Mouse (Mus musculus) mouse embryonic stem cell (cell line): Measurements from ENCODE around the gene Alkbh4.
"Not testable (repeated sequence)": the region's sequence is repeated elsewhere in the genome, so short reads cannot be mapped to it uniquely, and the experiment has no call there.

Source experiments
- in situ Hi-C, 2 experiments: fragments of 300-500 bp; cut with MboI; formaldehyde crosslinking; loops; 1 replicate in 1 of 2; 3 replicates in 1 of 2; pipeline ENCODE4 v1.14.3; 2019 to 2020; ENCODE audit warnings: low sequenced_read_pairs in 2 of 2, low pct_unique_long_range_greater_than_20kb in 1 of 2, mixed read lengths in 1 of 2; ENCODE audit not compliant: unreplicated experiment in 1 of 2

Gene Alkbh4

DNA sequence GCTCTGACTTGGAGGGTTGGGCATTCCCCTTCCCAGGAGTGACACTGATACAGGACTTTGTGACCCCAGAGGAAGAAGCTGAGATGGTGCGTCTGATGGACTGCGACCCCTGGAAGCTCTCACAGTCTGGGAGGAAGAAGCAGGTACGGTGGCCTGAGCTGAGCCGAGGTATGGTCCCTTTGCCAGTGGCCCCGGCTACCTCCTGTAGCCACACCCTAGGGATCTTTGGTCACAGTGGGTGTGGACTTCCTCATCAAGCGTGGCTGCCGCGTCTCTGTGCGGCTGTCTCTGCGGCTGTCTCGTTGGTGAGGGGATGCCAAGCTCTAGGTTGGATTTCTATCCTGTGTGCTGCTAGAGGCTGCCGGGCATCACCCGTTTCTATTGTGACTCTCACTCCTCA, 3.4 kb downstream of the Alkbh4 start:
- in situ Hi-C loops, result no loop called here

DNA sequence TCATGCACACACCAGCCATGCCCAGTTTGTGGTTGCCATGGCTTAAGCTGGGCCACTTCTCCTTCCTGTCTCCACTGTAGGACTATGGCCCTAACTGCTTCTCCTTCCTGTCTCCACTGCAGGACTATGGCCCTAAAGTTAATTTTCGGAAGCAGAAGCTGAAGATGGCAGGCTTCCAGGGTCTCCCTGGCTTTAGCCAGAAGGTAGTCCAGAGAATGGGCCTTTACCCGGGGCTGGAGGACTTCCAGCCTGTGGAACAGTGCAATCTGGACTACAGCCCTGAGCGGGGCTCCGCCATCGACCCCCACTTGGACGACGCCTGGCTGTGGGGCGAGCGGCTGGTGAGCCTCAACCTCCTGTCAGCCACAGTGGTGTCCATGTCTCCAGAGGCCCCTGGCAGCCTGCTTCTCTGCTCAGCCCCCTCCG, 4.1 kb downstream of the Alkbh4 start:
- in situ Hi-C loops, result no loop called here

DNA sequence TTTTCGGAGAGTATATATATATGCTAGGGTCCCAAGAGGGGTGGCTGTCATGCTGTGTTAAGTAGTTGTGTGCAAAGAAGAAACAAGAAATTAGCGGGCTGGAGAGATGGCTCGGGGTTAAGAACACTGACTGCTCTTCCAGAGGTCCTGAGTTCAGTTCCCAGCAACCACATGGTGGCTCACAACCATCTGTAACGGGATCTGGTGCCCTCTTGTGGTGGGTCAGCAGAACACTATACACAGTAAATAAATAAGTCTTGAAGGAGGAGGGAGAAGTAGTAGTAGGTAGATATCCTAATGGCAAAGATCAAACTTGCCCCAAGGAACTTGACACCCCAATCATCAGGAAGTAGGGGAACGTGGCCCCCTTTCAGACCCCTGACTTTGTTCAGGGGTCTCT, 6.8 kb downstream of the Alkbh4 start:
- in situ Hi-C loops, result no loop called here

DNA sequence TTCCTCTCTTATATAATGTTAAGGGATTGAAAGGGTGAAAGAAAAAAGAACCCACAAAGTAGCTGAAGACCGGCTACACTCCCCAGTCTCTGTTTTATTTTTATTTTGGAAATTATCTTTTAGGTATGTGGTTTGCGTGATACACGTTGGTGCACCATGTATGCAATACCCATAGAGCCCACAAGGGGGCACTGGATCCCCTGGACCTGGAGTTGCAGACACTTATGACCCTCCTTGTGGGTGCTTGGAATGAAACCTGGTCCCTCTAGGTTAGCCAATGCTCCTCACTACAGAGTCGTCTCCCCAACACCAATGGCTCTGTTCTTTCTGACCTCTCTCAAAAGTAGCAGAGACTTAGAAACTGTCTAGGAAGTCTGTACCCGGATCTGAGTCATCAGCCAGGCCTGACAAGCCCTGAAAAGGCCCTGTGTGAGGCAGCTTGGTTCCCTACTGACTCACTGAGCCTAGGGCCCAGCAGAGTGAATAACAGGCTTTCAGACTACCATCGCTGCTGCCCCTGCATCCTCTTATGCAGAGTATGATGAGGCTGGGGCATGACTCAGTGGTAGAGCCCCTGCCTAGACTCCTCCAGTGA, 7.3 kb downstream of the Alkbh4 start:
- in situ Hi-C loops, result no loop called here

DNA sequence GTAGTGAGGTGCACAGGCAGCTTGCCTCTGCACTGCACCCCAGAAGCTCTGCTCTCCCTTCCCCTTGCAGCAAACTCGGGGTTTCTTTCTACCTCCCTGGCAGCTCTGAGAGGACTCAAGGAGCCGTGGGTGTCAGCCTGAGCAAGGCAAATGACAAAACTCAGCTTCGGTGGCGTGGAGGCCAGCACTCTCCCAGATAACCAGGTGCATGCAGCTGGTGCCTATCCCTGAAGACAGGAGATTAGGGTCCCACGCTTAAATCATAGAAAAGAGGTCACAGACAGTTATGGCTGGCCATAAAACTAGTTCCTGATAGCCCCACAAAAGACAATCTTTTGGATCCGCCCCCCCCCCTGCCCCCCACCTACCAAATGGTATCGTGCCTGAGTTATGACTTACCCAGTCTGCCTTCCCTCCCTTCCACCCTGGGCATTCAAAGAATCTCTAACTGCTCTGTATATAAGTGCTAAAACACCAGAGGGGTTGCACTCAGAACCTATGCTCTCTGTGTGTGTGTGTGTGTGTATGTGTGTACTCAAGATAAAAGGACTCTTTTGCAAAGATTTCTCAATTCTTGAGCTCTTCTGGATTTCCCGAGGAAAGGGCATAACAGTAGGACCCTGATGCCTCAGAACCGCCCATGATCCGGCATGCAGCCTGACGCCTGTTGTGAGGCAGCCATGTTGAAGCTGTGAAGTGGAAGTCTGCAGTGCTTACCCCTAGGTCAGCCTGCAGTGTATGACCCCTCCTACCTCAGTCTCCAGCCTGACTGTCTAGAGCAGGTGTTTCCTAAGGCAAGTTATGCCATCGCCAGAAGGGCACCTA, 8.9 kb downstream of the Alkbh4 start:
- in situ Hi-C loops, result no loop called here

DNA sequence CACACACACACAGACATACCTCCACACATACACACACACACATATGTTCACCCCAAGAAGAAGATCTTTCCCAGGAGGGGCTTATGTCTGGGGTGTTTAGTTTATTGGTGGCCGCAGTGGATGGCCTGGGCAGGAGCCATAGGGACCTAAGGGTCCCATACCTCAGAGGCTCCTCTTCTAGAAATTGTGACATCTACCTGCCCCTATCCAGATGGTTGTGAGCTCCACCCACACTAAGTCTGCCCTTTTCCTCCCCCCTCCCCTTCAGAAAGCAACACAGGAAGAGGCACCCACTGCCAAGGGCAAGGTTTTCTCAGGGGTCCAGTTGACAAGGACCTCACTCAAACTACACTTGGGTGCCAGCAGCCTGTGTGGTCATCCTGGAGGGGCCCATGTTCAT, 11.0 kb downstream of the Alkbh4 start:
- in situ Hi-C loops, result no loop called here

DNA sequence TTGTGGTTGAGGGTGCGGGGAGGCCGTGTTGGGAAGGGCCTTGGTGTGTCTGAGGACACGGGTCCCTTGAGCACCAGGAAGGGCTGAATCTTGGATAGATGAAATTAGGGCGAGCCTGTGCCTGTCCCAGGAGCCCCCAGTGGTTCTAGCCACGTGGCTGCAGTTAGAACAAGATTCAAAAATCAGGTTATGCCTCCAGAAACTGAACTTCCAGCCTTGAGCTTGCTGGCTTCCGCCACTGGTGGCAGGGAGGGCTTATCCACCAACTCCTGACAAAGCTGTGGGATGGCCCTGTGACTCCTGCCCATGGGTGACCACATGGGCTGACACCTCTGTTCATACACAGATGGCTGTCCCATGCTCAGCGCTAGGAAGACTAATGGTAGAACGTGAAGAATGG, 11.8 kb downstream of the Alkbh4 start:
- in situ Hi-C loops, result no loop called here

DNA sequence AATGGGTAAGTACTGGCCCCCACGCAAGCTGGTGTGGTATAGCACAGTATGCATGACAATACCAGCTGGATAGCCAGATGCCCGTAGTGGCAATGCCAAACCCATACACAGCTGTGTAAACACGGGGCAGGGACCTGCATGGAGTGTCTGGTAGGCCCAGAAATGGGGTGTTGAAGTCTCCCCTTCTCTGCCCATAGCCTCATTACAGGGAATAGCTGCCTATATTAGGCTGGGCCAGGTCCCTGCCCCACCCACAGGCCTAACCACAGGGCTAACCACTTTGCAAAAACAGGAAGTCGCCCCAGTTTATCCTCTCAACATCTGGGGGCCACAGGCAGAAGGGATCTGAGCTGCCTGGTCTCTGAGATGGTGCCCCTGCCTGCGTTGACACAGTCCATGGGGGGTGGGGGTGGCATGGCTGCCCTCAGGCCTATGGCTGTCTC, 13.2 kb downstream of the Alkbh4 start:
- in situ Hi-C loops, result not testable (repeated sequence)

DNA sequence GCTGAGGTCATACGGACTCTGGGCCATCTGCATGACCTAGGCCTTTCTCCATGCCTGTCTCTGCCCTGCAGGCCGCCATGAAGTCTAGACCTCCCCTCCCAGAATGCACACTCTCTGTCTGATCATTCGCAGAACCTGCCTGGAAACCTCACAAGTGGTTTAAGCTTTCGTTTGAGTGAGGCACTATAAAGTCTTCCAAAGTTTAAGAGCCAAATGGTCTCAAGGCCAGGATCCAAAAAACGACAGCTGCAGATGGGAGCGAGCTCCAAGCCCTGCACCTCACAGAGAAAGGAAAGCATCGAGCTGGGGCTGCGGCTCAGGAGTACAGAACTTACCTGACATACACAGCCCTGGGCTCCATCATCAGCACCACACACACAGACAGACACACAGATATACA, 16.4 kb downstream of the Alkbh4 start:
- in situ Hi-C loops, result no loop called here

DNA sequence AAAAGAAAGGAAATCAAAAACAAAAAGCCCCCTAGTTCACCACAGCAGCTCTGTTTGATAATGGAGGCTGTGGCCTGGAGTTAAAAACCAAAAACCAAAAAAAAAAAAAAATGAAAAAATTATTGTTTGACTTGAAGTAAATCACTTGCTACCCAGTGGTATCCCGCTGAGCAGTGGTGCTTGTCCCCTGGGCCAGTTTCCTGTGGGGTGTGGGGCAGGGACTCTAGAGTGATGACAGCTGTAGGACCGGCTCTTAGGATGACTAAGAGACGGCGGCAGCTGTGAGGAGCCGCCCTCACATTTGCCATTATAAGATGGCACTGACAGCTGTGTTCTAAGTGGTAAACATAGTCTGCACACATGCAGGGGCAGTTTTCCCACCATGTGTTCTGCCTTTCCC, 19.5 kb downstream of the Alkbh4 start:
- in situ Hi-C loops, result no loop called here

DNA sequence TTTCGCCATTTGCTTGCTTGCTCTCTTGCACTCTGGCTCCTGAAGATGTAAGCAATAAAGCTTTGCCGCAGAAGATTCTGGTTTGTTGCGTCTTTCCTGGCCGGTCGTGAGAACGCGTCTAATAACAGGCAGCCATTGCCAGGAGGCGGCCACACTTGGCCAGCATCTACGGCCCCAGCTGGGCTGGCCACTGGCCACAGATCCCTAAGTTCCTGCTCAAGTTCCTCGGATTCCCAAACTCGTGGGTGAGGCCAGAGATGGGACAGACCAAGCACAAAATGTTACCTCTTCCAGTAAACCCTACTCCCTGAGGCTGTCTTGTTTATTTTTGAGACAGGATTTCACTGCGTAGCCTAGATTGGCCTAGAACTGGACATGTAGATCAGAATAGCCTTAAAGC, 24.1 kb downstream of the Alkbh4 start:
- in situ Hi-C loops, result not testable (repeated sequence)

DNA sequence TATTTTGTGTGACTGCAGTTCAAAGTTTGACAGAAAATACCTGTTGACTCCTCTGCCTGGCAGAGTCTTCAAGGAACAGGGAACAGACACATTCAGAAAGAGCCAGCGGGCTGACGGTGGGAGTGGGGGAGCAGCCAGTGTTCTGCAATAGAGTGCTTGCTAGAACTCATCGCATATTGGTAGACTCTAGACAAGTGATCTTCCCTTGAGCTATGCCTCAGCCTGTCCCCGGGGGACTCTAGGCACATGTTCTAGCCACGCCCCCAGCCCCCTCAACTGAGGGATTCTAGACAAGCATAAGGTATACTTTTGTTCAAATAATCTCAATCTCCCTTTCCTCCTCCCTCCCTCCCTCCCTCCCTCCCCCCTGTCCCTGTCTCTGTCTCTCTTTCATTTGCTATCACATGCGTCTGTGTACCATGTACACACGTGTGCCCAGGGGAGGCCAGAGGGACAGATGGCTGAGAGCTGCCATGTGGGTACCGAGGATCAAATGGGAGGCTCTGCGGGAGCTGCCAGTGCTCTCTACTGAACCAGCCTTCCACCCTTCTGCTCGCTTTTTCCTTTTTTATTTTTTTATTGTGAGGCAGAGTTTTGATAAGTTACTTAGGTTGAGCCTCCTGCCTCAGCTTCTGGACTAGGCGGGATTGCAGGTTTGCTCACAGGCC, 28.0 kb downstream of the Alkbh4 start:
- in situ Hi-C loops, result no loop called here

DNA sequence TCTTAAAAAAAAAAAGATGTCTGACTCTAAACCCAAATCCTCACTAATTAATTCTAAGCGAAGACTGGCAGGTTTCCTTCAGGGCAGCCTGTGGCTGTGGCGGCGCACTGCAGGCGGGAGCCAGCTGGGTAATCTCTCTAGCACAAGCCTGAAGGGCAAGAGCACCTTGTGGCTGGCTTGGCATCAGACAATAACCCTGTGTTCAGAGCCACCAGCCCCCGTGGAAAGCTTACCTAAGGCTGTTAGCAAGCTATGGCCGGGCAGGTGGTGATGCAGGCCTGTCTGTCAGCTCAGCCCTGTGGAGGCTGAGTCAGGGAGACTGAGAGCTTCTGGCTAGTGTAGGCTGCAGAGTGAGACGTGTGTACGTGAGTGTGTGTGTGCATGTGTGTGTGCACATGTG, 29.3 kb downstream of the Alkbh4 start:
- in situ Hi-C loops, result no loop called here

DNA sequence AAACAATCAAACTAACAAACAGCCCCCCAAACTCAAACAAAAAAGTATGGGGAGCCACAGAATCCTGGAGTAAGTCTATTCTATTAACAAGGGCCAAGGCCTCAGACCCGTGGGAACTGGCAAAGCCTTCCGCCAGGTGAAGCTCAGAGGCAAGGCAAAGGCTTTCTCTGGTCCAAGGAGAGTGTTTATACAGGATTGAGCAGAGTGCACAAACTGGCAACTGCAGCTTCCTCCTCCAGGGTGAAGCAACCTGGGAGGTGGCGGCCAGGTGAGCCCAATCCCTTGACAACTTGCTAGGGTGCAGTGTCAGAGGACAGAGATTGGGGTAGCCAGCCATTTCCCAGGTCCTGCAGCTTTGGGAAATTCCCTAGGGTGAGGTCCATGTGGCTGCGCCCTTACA, 31.4 kb downstream of the Alkbh4 start:
- in situ Hi-C loops, result no loop called here

DNA sequence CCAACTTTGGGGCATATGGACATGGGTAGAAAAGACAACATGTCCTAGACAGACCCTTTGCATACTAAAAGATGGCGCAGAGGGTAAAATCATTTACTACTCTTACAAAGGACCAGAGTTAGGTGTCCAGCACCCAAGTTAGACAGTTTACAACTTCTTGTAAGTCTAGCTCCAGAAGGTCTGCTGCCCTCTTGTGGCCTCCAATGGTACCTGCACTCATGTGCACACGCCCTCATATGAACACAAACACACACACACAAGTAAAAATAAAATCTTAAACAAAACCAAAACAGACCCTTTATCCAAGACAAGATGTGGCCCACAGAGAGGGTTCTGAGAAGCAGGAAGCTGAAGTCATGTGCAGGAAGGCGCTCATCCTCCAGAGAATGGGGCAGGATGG, 32.1 kb downstream of the Alkbh4 start:
- in situ Hi-C loops, result no loop called here

DNA sequence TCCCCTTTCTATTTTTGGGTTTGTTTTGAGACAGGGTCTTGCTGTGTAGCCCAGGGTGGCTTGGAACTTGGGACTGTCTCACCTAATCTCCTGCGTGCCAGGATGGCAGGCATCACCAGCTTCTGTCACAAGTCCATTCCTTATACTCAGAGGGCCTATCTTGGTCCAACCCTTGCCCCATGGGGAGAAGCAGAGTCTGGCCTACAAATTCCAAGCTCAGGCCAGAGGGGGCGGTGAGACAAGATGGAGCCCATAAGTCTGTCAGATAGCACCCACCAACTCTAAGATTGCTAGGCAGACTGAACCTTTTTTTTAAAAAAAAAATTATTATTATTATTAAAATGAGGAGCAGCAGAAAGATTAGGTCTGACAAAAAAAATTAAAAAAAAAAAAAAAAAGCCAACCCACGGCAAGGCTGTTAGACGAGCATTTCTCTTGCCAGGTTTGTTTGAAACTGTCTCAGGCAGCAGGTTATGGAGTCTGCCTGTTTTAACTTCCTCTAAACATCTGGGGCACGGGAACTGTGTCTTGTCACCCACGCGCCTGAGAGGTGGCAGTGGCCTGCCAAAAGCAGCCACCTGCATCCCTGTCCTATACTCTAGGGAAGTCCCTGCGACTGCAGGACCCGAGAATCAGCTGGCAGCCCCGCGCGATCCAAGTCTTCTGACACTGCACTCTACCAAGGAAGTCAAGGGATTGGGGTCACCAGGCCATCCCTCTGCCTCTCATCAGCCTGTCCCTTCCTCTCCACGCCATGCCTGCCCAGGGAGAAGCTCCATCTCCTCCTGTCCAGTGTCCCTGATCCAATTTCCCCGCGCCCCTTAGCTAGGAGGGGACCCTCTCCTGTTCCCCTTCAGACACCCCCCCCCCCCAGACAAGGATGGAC, 33.9 kb downstream of the Alkbh4 start:
- in situ Hi-C loops, result no loop called here

DNA sequence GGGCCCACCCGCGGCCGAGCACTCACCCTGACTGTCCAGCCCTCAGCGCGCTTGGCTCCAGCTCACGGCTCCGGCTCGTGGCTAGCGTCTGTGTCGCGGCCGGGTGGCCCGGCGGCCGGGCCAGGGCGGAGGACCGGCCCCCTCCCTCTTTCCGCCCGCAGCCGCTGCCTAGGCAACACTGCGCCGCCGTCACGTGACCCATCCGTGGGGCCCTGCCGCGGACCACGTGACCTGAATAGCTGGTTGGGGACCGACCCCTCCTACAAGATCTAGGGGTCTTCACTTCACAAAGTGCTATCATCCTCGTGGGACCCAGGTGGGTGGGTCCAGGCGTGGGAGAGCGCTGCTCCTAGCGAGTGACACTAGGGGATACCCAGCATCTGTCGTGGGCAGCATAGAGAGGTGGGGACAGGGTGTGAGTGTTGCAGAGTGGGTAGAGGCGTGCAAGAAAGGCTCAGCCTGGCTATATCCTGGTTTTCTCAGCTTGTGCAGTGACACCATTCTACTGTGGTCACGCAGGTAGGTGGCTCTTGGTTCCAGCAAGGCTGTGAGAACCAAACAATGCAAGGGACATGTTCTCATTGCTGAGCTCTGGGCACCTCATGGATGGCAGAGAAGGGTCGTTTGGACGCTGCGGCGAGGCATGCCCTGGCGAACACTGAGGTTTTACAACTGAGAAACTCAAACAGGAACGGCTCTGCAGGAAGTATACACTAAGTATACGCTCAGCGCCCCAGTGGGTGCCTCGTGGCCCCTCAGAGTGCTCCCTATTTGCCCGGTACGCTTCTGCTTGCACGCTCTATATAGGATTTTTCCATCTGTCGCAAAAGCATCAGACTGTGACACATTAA, 34.8 kb downstream of the Alkbh4 start, which contains the start of gene Orai2:
Orai2 (minus strand) TSS at position 202 of the 851 bp plus-strand sequence.
- in situ Hi-C loops, result no loop called here
